Mouse (Mus musculus): Measurements from ENCODE around the gene Bicdl2.

DNA sequence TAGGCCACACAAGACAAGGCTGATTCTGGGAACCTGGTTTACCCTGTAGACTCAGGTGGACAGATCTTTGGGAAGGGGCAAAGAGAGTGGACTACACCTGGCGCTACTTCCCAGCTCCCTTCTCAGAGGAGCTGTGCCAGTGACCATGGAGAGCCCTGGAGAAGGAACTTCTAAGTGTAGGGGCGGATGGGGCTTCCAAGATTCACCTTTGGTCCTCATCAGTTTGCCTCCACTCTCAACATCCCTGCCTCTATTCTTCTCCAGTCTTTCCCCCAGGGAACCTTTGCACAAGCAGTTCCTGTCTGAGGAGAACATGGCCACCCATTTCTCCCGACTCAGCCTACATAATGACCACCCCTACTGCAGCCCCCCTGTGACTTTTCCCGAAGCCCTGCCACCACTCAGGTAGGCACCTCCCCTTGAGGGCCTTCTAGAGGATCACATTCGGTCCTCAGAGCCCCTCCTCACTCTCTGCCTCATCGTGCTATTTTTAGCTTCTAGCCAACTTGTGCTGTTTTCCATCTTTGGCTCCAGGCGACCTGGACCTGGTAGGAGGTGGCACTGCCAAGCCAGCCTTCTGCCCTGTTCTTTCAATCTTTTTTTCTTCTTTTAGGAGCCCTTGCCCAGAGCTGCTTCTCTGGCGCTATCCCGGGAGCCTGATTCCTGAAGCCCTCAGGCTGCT is 14.1 kb downstream of the Bicdl2 start:
- TF ChIP-seq POLR2A (IDR thresholded peaks at IDR 0.05; ENCODE audit: control insufficient read depth, extremely low read depth, insufficient read depth, low read length, poor library complexity) (no peak), CTCF (IDR thresholded peaks at IDR 0.05; ENCODE audit: borderline replicate concordance, control insufficient read depth, extremely low read depth, insufficient read depth, low read length, poor library complexity) (no peak)
